Mouse (Mus musculus): ENCODE data around the gene Rrbp1.

The Rrbp1 gene

DNA sequence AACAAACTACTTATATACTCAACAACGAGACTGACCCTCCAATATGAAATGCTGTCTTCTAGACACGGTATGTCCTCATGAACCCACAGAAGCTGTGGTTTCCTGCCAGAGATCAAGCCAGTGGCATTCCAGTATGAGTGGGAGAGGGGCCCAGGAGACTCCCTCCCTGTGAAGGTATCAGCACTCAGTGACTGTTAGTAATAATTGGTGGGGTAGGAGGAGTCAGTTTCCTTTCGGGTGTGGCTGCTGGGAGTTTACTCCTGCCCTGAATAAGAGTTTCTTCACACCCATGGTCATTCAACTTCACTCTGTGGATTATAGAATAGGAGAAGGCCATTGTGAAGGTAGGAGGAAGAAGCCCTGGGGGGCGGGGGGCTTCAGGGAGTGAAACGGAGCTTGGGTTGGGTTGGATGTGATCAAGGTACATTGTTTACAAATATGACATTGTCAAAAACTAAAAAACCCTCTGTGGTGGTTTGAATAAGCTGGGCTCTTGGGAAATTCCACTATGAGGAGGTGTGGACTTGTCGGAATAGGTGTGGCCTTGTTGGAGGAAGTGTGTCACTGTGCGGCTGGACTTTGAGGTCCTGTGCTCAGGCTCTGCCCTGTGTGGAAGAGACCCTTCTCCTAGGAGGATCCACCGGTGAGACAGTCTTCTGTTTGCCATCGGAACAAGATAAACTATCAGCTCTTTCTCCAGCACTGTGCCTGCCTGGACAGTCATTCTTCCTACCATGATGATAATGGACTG, 111.4 kb downstream of the Rrbp1 start:
- in situ Hi-C loops (cut with MboI; ENCODE audit: low pct_unique_long_range_greater_than_20kb in 1 of 2, low sequenced_read_pairs in 2 of 2, unreplicated experiment in 1 of 2) = no loop called here
